Mouse (Mus musculus) limb, embryonic 10.5 days (tissue): Measurements from ENCODE around the gene Dnaja3. TPM values are rescaled to one million over a fixed set of nuclear protein-coding genes. Genes with fewer than 3 reads are reported as not detected.
"Not testable (repeated sequence)": the region's sequence is repeated elsewhere in the genome, so short reads cannot be mapped to it uniquely, and the experiment has no call there.

Experiments used
- DNase-seq: peaks from one replicate; pipeline ENCODE4 v3.0.0-alpha.2; 2017; ENCODE audit warnings: low spot score
- H3K27ac ChIP-seq: fragments of 300-500 bp; sonication (generic); 2 replicates; pipeline ENCODE4 v1.5.1; 2016; ENCODE audit warnings: mild to moderate bottlenecking
- H3K27me3 ChIP-seq: fragments of 300-500 bp; sonication (generic); 2 replicates; pipeline ENCODE4 v1.6.1; 2016; ENCODE audit warnings: low read depth, mild to moderate bottlenecking; ENCODE audit not compliant: poor library complexity, severe bottlenecking
- H3K36me3 ChIP-seq: fragments of 300-500 bp; sonication (generic); 2 replicates; pipeline ENCODE4 v1.6.1; 2016; ENCODE audit warnings: mild to moderate bottlenecking, moderate library complexity
- H3K4me1 ChIP-seq: fragments of 300-500 bp; sonication (generic); 2 replicates; pipeline ENCODE4 v1.6.1; 2016
- H3K4me3 ChIP-seq: fragments of 300-500 bp; sonication (generic); 2 replicates; pipeline ENCODE4 v1.5.1; 2016; ENCODE audit warnings: mild to moderate bottlenecking, moderate library complexity
- H3K9me3 ChIP-seq: fragments of 300-500 bp; sonication (generic); replicated peaks from 2 replicates; pipeline ENCODE4 v1.6.1; 2016; ENCODE audit warnings: mild to moderate bottlenecking
- WGBS: fragments of 180-500 bp; shearing (Covaris S2); methylation state at CpG from one replicate; pipeline ENCODE4 v1.1.7; 2016; 5-methylcytosine and 5-hydroxymethylcytosine counted together
- polyA plus RNA-seq: library from polyadenylated mRNA; unstranded; fragments of >200 nt; fragmentation: Nextera tagmentation; extraction: Ambion mirVana; gene quantifications from 2 replicates; pipeline ENCODE4 v1.2.1, GENCODE M21; 2016

The Dnaja3 gene
- polyA plus RNA-seq, 1 experiment from 2014 or later = 64.1 TPM

GRCm38 (mm10) chr16:4689371-4689770, 49.6 kb downstream of the Dnaja3 start:
- H3K4me1 ChIP-seq, H3K9me3 ChIP-seq, H3K27ac ChIP-seq, DNase-seq, H3K4me3 ChIP-seq, H3K27me3 ChIP-seq: not testable (repeated sequence)
- 98% methylated on average over 4 of the region's 4 CpGs for WGBS
- H3K36me3 ChIP-seq = peaks cover 74% of the 10 kb centered on the region

GRCm38 (mm10) chr16:4701211-4701610, 61.4 kb downstream of the Dnaja3 start:
- H3K27ac ChIP-seq = no peak overlapping the region
- no peak for DNase-seq
- no peaks in the 10 kb centered on the region for H3K27me3 ChIP-seq
- no peak overlapping the region for H3K4me3 ChIP-seq
- no peaks in the 10 kb centered on the region for H3K9me3 ChIP-seq
- H3K36me3 ChIP-seq = peaks cover 99% of the 10 kb centered on the region
- 95% methylated on average over 3 of the region's 3 CpGs for WGBS
- H3K4me1 ChIP-seq = no peaks in the 10 kb centered on the region

- no peak for DNase-seq
- 61% methylated on average over 1 of the region's 1 CpGs for WGBS
- no peaks in the 10 kb centered on the region for H3K4me1 ChIP-seq
- H3K9me3 ChIP-seq = no peaks in the 10 kb centered on the region
- no peak overlapping the region for H3K27ac ChIP-seq
- peaks cover 99% of the 10 kb centered on the region for H3K36me3 ChIP-seq
- H3K27me3 ChIP-seq = no peaks in the 10 kb centered on the region
- no peak overlapping the region for H3K4me3 ChIP-seq
Observed at GRCm38 (mm10) chr16:4702646-4703045, 62.9 kb downstream of the Dnaja3 start.

GRCm38 (mm10) chr16:4705541-4705940, 65.8 kb downstream of the Dnaja3 start:
- 66% methylated on average over 4 of the region's 4 CpGs for WGBS
- H3K9me3 ChIP-seq = no peaks in the 10 kb centered on the region
- no peaks in the 10 kb centered on the region for H3K27me3 ChIP-seq
- H3K27ac ChIP-seq = no peak overlapping the region
- no peak overlapping the region for H3K4me3 ChIP-seq
- H3K36me3 ChIP-seq = peaks cover 99% of the 10 kb centered on the region
- DNase-seq = no peak
- H3K4me1 ChIP-seq = no peaks in the 10 kb centered on the region

GRCm38 (mm10) chr16:4711173-4711572, 71.4 kb downstream of the Dnaja3 start:
- DNase-seq = no peak
- peaks cover 100% of the 10 kb centered on the region for H3K36me3 ChIP-seq
- H3K9me3 ChIP-seq = no peaks in the 10 kb centered on the region
- H3K27ac ChIP-seq = no peak overlapping the region
- 0 out of 2 replicates have a peak, but pooled peaks cover 2% of the 10 kb centered on the region for H3K4me1 ChIP-seq
- WGBS = 96% methylated on average over 4 of the region's 4 CpGs
- H3K27me3 ChIP-seq = no peaks in the 10 kb centered on the region
- no peak overlapping the region for H3K4me3 ChIP-seq

GRCm38 (mm10) chr16:4713861-4714710, 74.3 kb downstream of the Dnaja3 start:
- 93% methylated on average over 17 of the region's 17 CpGs for WGBS
- Histone ChIP-seq H3K4me1 (peaks cover 9% of the 10 kb centered on the region; the same call in 1 of the 2 replicates), H3K4me3 (no peak overlapping the region), H3K27me3 (no peaks in the 10 kb centered on the region), H3K27ac (no peak overlapping the region), H3K36me3 (peaks cover 79% of the 10 kb centered on the region), H3K9me3 (no peaks in the 10 kb centered on the region)
- DNase-seq = no peak

- peak overlapping the region; percentile 93 for H3K27ac ChIP-seq
- 66% methylated on average over 3 of the region's 3 CpGs for WGBS
Observed at GRCm38 (mm10) chr16:4717866-4718265, 78.1 kb downstream of the Dnaja3 start.

GRCm38 (mm10) chr16:4718753-4719518, 79.1 kb downstream of the Dnaja3 start, which contains the start of gene Nmral1:
Nmral1 (minus strand) TSS chr16:4719356.
- Histone ChIP-seq H3K36me3 (peaks cover 31% of the 10 kb centered on the region), H3K4me1 (peaks cover 14% of the 10 kb centered on the region; the same call in 1 of the 2 replicates), H3K9me3 (no peaks in the 10 kb centered on the region), H3K4me3 (peak within 1 kb of the TSS; percentile 69), H3K27ac (peak within 1 kb of the TSS; percentile 93), H3K27me3 (no peaks in the 10 kb centered on the region)
- peak; percentile 85 for DNase-seq
- 13% methylated on average over 33 of the region's 33 CpGs for WGBS

More at GRCm38 (mm10) chr16:4717866-4718265, 78.1 kb downstream of the Dnaja3 start:
- peaks cover 42% of the 10 kb centered on the region for H3K36me3 ChIP-seq
- peak overlapping the region; percentile 69 for H3K4me3 ChIP-seq
- H3K9me3 ChIP-seq = no peaks in the 10 kb centered on the region
- no peaks in the 10 kb centered on the region for H3K27me3 ChIP-seq
- peaks cover 14% of the 10 kb centered on the region; the same call in 1 of the 2 replicates for H3K4me1 ChIP-seq
- no peak for DNase-seq

GRCm38 (mm10) chr16:4722128-4722914, 82.5 kb downstream of the Dnaja3 start:
- Histone ChIP-seq H3K36me3 (no peaks in the 10 kb centered on the region), H3K4me3 (no peak overlapping the region), H3K9me3 (no peaks in the 10 kb centered on the region), H3K4me1 (peaks cover 22% of the 10 kb centered on the region), H3K27me3 (no peaks in the 10 kb centered on the region), H3K27ac (no peak overlapping the region)
- DNase-seq = no peak
- 84% methylated on average over 7 of the region's 7 CpGs for WGBS

GRCm38 (mm10) chr16:4722915-4723209, 83.1 kb downstream of the Dnaja3 start:
- 80% methylated on average over 3 of the region's 3 CpGs for WGBS
- Histone ChIP-seq H3K9me3 (no peaks in the 10 kb centered on the region), H3K27me3 (no peaks in the 10 kb centered on the region), H3K4me3 (no peak overlapping the region), H3K4me1 (peaks cover 20% of the 10 kb centered on the region), H3K27ac (no peak overlapping the region), H3K36me3 (no peaks in the 10 kb centered on the region)
- DNase-seq = no peak

- H3K27me3 ChIP-seq = no peaks in the 10 kb centered on the region
- 83% methylated on average over 4 of the region's 4 CpGs for WGBS
- H3K36me3 ChIP-seq = peaks cover 7% of the 10 kb centered on the region
- peaks cover 16% of the 10 kb centered on the region for H3K4me1 ChIP-seq
- H3K4me3 ChIP-seq = no peak overlapping the region
- DNase-seq = no peak
- H3K9me3 ChIP-seq = no peaks in the 10 kb centered on the region
- no peak overlapping the region; the same call in 1 of the 2 replicates for H3K27ac ChIP-seq
Observed at GRCm38 (mm10) chr16:4725266-4725665, 85.5 kb downstream of the Dnaja3 start.

GRCm38 (mm10) chr16:4725780-4726527, 86.2 kb downstream of the Dnaja3 start, which contains the start of gene Hmox2:
Hmox2 (plus strand) TSS chr16:4726361.
- peaks cover 7% of the 10 kb centered on the region for H3K36me3 ChIP-seq
- H3K4me3 ChIP-seq = peak within 1 kb of the TSS; percentile 73
- 6% methylated on average over 35 of the region's 35 CpGs for WGBS
- H3K27ac ChIP-seq = peak within 1 kb of the TSS; percentile 91
- no peaks in the 10 kb centered on the region for H3K9me3 ChIP-seq
- H3K4me1 ChIP-seq = peaks cover 16% of the 10 kb centered on the region
- H3K27me3 ChIP-seq = no peaks in the 10 kb centered on the region
- peak; percentile 97 for DNase-seq
